Mouse (Mus musculus) heart, embryonic 14.5 days (tissue): Measurements from ENCODE around the gene 1810010H24Rik. TPM values are rescaled to one million over a fixed set of nuclear protein-coding genes. Genes with fewer than 3 reads are reported as not detected.
"Not testable (repeated sequence)": the region's sequence is repeated elsewhere in the genome, so short reads cannot be mapped to it uniquely, and the experiment has no call there.

ENCODE experiments used
- ATAC-seq: fragments of 200-750 bp; cut with Nextera tagmentation; 2 replicates; pipeline ENCODE4 v1.8.0; 2017; ENCODE audit warnings: low read depth, moderate TSS enrichment; ENCODE audit not compliant: insufficient number of reproducible peaks, insufficient read depth, low FRiP score
- H3K27ac ChIP-seq, 2 experiments: fragments of 200-500 bp in 1 of 2; fragments of 300-500 bp in 1 of 2; sonication (generic) in 1 of 2; replicated peaks in 1 of 2; 2 replicates each; pipeline ENCODE4 v1.5.1; 2012 to 2014; ENCODE audit warnings: low read depth in 2 of 2, low read length in 2 of 2, control low read depth in 1 of 2, mild to moderate bottlenecking in 1 of 2, mixed read lengths in 1 of 2; ENCODE audit not compliant: control insufficient read depth in 1 of 2, insufficient read depth in 1 of 2
- H3K27me3 ChIP-seq: fragments of 300-500 bp; sonication (generic); 2 replicates; pipeline ENCODE4 v1.6.1; 2014; ENCODE audit warnings: mild to moderate bottlenecking, low read length, control low read depth; ENCODE audit not compliant: control insufficient read depth, insufficient read depth
- H3K36me3 ChIP-seq: fragments of 300-500 bp; sonication (generic); 2 replicates; pipeline ENCODE4 v1.6.1; 2014; ENCODE audit warnings: mild to moderate bottlenecking, control low read depth, low read length, mixed read lengths; ENCODE audit not compliant: control insufficient read depth, insufficient read depth
- H3K4me1 ChIP-seq, 2 experiments: fragments of 200-500 bp in 1 of 2; fragments of 300-500 bp in 1 of 2; sonication (generic) in 1 of 2; 2 replicates each; pipeline ENCODE4 v1.6.1; 2012 to 2014; ENCODE audit warnings: low read length in 2 of 2, control low read depth in 1 of 2, mixed read lengths in 1 of 2; ENCODE audit not compliant: control insufficient read depth in 2 of 2, insufficient read depth in 2 of 2
- H3K4me2 ChIP-seq: fragments of 300-500 bp; sonication (generic); 2 replicates; pipeline ENCODE4 v1.6.1; 2014; ENCODE audit warnings: mild to moderate bottlenecking, low read length
- H3K4me3 ChIP-seq, 2 experiments: fragments of 200-500 bp in 1 of 2; fragments of 300-500 bp in 1 of 2; sonication (generic) in 1 of 2; 2 replicates each; pipeline ENCODE4 v1.5.1; 2012 to 2014; ENCODE audit warnings: low read length in 2 of 2, mild to moderate bottlenecking in 2 of 2, control low read depth in 1 of 2, low read depth in 1 of 2, moderate library complexity in 1 of 2; ENCODE audit not compliant: control insufficient read depth in 1 of 2, insufficient read depth in 1 of 2
- H3K9ac ChIP-seq: fragments of 300-500 bp; sonication (generic); 2 replicates; pipeline ENCODE4 v1.6.1; 2014; ENCODE audit warnings: mild to moderate bottlenecking, low read length
- H3K9me3 ChIP-seq: fragments of 300-500 bp; sonication (generic); 2 replicates; pipeline ENCODE4 v1.6.1; 2016; ENCODE audit warnings: low read length, control low read depth; ENCODE audit not compliant: control insufficient read depth
- WGBS: fragments of 180-500 bp; shearing (Covaris S2); extraction: QIAGEN DNeasy Blood & Tissue Kit; methylation state at CpG from one replicate; pipeline ENCODE4 v1.1.7; 2014; 5-methylcytosine and 5-hydroxymethylcytosine counted together
- polyA plus RNA-seq: library from polyadenylated mRNA; unstranded; fragments of >200 nt; fragmentation: Nextera tagmentation; extraction: Ambion mirVana; gene quantifications from 2 replicates; pipeline ENCODE4 v1.2.1, GENCODE M21; 2014

Gene 1810010H24Rik
- polyA plus RNA-seq, 1 experiment from 2014 or later, result 4.1 TPM

DNA sequence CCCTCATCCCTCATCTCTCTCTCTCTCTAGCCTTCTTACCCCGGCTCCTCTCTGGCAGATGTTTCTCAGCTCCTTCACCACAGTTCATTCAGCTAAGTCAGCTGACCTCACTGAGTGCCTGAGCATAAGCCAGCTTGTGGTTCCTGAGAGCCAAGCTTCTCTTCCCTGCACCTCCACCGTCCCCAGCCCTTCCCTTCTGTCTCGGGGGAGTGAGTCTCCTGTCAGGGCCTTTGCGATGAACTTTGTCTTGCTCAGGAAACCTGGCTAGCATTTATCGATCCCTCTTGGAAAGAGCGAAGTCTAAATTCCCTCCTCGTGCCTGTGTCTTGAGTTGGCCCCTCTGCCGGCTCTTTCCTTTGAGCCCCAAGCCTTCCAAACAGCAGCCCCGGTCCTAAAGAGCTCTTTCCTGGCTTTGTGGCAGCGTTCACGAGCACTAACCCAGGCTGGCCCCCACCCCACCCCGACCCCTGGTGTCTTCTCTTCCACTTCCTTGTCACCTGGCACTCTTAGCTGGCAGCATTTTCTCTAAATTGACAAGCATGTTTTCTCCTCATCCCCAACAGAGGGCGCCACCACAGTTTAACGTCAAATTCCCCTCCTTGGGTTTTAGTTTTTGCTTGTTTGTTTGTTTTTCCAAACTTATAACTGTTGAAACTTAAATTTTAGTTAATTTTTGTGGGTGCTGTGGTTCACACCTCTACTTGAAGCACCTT lies 10.7 kb upstream of the 1810010H24Rik start:
- H3K4me2 ChIP-seq, result peak overlapping the region; percentile 34; the same call in 1 of the 2 replicates
- peaks cover 2 to 7% of the 10 kb centered on the region in 2 experiments; a peak in 3 of 4 replicates for H3K4me1 ChIP-seq
- H3K4me3 ChIP-seq, result peak overlapping the region; percentile 4 to 23; a peak in 1 of 4 replicates
- no peaks in the 10 kb centered on the region for H3K9me3 ChIP-seq
- H3K27ac ChIP-seq, result no peak overlapping the region
- no peak for ATAC-seq
- H3K36me3 ChIP-seq, result no peaks in the 10 kb centered on the region
- no peaks in the 10 kb centered on the region for H3K27me3 ChIP-seq
- 36% methylated on average over 14 of the region's 14 CpGs for WGBS
- no peak overlapping the region for H3K9ac ChIP-seq

DNA sequence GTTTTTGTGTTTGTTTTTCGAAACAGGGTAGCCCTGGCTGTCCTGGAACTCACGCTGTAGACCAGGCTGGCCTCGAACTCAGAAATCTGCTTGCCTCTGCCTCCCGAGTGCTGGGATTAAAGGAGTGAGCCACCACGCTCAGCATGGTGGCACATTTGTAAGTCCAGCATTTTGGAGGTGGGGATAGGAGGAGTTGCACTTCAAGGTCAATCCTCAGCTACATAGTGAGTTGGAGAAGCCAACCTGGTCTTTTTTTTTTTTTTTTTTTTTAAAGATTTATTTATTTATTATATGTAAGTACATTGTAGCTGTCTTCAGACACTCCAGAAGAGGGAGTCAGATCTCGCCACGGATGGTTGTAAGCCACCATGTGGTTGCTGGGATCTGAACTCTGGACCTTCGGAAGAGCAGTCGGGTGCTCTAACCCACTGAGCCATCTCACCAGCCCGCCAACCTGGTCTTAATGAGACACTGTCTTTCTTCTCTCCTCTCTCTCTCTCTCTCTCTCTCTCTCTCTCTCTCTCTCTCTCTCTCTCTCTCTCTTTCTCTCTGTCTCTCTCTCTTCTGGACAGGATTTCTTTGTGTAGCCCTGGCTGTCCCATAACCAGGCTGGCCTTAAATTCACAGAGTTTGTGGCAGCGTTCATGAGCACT lies 9.8 kb upstream of the 1810010H24Rik start:
- 68% methylated on average over 11 of the region's 11 CpGs for WGBS
- H3K9me3 ChIP-seq, H3K27me3 ChIP-seq, H3K27ac ChIP-seq, H3K4me1 ChIP-seq, ATAC-seq, H3K9ac ChIP-seq, H3K36me3 ChIP-seq, H3K4me2 ChIP-seq, H3K4me3 ChIP-seq: not testable (repeated sequence)

DNA sequence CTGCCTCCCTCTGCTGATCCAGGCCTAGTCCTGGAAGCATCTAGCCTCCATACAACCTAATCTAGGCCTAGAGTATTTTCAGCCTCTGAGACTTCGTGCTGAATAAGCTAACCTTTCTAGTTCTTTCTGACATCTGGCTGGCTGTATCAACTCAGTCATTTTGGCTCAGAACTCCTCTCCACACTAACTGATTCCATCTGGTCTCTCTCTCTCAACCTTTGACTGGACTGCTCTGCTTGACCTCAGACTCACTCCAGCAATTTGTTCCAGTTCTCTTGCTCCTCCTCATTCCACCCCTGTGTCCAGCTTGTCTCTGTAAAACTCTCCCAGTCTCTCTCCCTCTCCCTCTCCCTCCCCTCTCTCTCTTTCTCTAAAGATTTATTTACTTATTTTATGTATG lies 8.6 kb upstream of the 1810010H24Rik start:
- Histone ChIP-seq H3K9me3 (no peaks in the 10 kb centered on the region), H3K4me1 (peaks cover 0 to 2% of the 10 kb centered on the region in 2 experiments; a peak in 2 of 4 replicates), H3K36me3 (no peaks in the 10 kb centered on the region), H3K4me2 (no peak overlapping the region), H3K27ac (no peak overlapping the region), H3K27me3 (no peaks in the 10 kb centered on the region), H3K9ac (no peak overlapping the region), H3K4me3 (no peak overlapping the region)
- WGBS, result 48% methylated on average over 1 of the region's 1 CpGs
- no peak for ATAC-seq

DNA sequence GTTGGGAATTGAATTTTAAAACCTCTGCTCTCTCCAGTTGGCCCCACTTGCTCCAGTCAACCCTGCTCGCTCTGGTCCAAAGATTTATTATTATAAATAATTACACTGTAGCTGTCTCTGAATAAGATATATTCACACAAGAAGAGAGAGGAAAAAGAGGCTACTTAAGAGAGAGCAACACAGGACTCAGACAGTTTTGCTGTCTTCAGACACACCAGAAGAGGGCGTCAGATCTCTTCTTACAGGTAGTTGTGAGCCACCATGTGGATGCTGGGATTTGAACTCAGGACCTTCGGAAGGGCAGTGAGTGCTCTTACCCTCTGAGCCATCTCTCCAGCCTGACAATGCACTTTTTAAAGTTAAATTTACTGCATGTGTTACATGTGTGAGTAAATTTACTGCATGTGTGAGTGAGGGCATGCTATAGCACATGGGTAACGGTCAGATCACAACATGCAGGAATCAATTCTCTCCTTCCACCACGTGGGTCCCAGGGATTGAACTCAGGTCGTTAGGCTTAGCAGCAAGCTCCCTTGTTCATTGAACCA lies 8.1 kb upstream of the 1810010H24Rik start:
- no peaks in the 10 kb centered on the region for H3K4me1 ChIP-seq
- 62% methylated on average over 6 of the region's 6 CpGs for WGBS

DNA sequence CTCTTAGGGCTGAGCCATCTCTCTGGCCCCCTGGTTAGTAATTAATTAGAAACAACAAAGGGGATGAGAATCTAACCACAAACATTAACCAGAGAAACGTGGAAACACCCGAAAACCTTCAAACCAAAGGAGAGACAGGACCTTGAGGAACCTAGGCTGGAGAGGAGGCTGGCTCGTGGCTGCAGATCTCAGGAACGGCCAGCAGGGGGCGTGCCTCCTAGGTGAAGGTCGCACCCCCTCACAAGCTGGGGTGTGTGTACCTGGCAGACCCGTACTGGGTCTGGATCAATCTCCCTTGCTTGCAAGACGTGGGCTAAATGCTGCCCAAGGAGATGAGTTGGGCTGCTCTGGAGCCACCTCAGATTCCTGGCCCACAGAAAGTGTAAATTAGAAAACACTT lies 6.9 kb upstream of the 1810010H24Rik start:
- WGBS, result 19% methylated on average over 8 of the region's 8 CpGs
- Histone ChIP-seq H3K9me3 (no peaks in the 10 kb centered on the region), H3K36me3 (no peaks in the 10 kb centered on the region), H3K4me3 (no peak overlapping the region), H3K4me2 (no peak overlapping the region), H3K4me1 (no peaks in the 10 kb centered on the region), H3K27me3 (no peaks in the 10 kb centered on the region), H3K9ac (no peak overlapping the region), H3K27ac (no peak overlapping the region)
- no peak for ATAC-seq

More for the DNA sequence above, 8.1 kb upstream of the 1810010H24Rik start:
- Histone ChIP-seq H3K27me3 (no peaks in the 10 kb centered on the region), H3K27ac (no peak overlapping the region), H3K36me3 (no peaks in the 10 kb centered on the region), H3K4me2 (no peak overlapping the region), H3K4me3 (no peak overlapping the region), H3K9me3 (no peaks in the 10 kb centered on the region), H3K9ac (no peak overlapping the region)
- no peak for ATAC-seq

DNA sequence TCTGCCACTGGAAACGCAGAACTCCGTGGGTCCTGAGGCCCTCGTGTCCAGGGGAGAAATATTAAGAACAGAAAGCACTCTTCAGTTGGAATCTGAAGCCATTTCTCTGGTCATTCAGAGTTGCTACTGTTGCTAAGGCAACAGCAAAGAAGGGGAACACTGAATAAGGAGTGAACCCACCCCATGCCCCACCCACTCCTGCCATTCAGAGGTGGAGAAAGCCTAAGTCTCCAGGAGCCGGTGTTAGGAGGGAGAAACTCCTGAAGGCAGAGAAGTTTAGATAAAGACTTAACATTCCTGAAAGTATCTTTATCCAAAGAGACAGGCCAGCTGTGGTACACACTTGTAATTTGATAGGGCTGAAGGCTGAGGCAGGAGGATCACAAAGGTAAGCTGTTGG lies 6.2 kb upstream of the 1810010H24Rik start:
- no peak overlapping the region for H3K9ac ChIP-seq
- H3K27ac ChIP-seq, result no peak overlapping the region
- no peak for ATAC-seq
- no peak overlapping the region for H3K4me3 ChIP-seq
- no peaks in the 10 kb centered on the region for H3K27me3 ChIP-seq
- no peaks in the 10 kb centered on the region for H3K4me1 ChIP-seq
- 69% methylated on average over 4 of the region's 4 CpGs for WGBS
- H3K9me3 ChIP-seq, result no peaks in the 10 kb centered on the region
- no peak overlapping the region for H3K4me2 ChIP-seq
- H3K36me3 ChIP-seq, result no peaks in the 10 kb centered on the region

DNA sequence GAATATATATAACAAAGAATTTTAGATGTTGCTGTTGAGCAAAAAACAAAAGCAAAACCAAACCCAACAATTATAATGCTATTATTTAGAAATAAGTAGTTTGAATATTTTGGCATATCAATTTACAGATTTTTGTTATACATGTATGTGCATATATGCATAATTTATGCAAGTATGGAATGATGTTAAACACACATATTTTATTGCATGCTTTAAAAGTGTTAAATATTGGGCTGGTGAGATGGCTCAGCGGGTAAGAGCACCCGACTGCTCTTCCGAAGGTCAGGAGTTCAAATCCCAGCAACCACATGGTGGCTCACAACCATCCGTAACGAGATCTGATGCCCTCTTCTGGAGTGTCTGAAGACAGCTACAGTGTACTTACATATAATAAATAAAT lies 5.8 kb upstream of the 1810010H24Rik start:
- not testable (repeated sequence) for H3K4me2 ChIP-seq, ATAC-seq, H3K4me1 ChIP-seq, H3K27me3 ChIP-seq, H3K27ac ChIP-seq, H3K36me3 ChIP-seq, H3K4me3 ChIP-seq, H3K9me3 ChIP-seq, H3K9ac ChIP-seq
- 92% methylated on average over 3 of the region's 5 CpGs for WGBS
